Mouse (Mus musculus) ovary, adult 18-20 months (tissue): ENCODE results near the gene Ehbp1.

Experiments
- DNase-seq: peaks from one replicate; pipeline ENCODE4 v3.0.0; 2022; ENCODE audit warnings: low spot score, mixed read lengths

Ehbp1 gene

DNA sequence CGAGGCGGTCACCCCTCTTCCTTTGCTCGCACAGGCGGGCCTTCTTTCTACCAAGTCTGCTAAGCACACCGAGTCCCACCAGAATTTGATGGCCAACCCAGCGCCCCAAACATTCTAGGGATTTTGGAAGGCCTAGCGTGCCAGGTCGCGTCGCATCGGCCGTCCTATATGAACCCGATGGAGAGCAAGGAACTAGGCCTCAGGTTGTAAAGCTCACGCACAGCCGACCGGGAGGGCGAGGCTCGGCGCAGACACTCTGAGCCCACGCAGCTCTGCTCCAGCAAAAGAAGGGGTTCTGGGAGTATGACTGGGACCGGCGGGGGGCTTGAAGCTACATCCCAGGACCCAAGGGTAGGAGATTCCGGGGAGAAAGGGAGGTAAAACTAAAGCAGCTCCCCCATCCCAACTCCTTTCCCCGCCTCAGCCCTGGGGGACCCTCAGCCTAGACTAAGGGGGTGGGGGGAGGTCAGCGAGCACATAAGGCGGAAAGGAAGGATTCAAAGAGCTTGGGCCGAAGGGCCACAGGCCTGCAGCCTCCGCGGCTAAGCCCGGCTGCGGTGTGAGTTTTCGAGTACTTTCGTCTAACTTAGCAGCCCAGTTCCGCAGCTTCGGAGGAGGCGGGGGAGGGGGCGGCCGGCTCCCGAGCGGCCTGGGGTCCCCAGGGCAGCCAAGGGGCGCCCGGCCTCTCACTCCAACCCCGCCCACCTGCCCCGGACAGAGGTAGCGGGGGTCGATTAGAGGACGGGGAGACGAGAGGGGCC is 341.6 kb downstream of the Ehbp1 start:
- DNase-seq = no peak

- DNase-seq = no peak
These were observed 342.4 kb downstream of the Ehbp1 start for GRCm38 (mm10) chr11:21999396-22000315.

DNA sequence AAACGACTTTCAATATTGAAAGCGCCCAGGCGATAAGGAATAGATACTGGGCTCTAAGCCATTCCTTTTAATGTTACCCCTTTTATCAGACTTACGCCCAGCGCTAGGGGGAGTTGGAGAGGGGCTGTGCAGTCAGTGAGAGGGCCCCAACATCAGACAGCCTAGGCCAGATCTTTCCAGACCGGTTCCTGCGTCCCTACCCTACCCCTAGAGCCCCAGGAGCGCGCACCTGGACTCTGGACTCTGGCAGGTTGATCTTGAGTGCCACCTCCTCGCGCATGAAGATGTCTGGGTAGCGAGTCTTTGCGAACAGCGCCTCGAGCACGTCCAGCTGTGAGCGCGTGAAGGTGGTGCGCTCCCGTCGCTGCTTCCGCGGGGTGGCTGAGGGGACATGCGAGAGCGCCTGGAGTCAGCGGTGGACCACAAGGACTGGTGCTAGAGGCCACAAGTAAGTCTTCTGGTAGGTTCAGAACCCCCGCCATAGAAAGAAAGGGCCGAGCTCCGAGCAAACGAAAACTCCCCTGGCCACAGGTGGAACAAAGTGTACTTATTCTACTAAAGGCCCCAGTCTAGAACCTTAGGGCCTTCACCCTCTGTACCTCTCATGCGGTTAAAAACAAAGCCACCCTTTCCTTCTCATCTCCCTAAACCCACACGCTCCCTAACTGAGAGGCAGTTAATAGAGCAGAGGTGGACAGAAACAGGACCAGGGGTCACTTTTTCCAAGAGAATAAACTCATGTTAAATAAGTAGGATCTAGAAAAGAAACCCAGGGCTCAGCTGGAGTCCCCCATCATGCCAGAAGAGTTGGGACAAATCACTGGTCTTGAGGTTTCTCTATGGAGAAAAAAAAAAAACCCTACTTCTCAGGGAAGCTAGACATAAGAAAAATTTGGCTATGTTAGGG is 343.7 kb downstream of the Ehbp1 start:
- DNase-seq = no peak

DNA sequence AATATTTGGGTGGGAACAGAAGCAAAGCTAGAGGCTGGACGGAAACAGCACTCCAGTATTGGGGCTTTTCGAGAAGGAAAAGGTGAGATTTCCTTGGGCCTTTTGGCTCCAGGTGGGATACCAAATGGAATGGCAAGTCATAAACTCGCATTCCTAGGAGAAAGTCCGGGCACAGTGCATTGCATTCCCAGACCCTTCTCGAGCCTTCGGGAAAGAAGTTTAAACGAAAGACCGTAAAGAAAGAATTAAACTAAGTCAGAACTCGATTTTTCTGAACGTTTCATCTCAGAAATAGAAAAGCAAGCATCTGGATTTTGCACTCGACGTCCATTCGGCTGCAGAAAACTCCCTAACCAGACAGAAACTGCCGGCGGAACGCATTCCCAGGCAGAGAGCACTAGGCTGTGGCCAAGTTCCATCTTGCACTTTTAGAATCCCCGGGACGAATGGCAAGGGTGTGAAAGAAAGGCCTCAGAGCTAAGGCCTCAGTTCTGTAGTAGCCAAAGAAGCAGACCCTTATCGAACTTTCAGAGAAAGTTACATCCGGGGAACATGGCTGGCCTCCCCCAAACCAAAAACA is 344.4 kb downstream of the Ehbp1 start:
- no peak for DNase-seq

DNA sequence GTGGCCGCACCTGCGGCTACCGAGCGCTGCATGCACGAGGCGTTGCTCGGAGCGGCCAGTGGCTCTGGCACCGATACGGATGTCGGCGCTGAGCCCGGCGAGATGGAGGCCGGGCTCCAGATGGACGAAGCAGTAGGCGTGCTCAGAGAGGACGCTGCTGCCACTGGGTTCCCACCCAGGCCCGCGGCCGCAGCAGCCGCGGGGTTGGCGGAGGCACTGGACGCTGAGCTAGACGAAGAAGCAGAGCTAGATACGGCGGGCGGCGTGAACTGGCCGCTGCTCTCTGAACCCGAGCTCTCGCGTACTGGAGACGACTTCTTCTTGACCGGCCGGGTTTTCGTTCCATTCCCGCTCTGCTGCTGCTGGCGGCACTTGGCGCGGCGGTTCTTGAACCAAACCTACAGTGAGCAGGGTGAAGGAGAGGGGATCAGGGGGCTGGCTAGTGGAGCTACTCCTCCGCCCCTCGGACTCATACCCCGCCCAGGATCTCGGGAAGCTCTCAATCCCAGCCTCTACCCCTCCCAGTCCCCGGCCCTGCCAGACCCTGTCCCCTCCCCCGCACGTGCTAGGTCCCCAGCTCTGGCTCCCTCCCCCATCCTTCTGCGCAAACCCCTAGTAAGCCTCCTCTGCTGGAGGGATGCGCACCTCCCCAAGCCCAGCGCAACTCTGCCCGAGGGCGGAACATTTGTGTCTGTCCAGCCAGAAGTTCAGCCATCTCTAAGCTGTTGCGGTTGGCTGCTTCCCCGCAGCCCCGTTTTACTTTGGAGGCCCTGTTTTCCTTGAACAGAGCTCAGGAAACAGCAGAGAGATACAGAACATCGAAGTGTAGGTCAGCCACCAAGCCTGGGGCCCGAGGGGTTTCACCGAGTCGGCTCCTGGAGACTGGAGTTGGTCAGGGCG is 345.2 kb downstream of the Ehbp1 start:
- DNase-seq = no peak

DNA sequence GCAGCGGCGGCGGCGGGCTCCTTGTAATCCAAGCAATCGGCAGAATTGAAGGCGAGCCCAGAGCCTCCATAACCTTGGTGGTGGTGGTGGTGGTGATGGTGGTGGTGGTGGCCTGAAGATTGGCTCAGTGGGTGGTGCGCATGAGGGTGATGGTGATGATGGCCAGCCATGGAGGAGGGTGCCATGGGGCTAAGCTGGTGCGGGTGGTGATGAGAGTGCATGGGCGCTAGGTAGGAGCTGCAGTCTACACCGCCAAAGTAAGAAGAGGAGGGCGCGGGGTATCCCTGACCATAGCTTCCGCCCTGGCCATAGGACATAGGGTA is 345.8 kb downstream of the Ehbp1 start:
- no peak for DNase-seq

DNA sequence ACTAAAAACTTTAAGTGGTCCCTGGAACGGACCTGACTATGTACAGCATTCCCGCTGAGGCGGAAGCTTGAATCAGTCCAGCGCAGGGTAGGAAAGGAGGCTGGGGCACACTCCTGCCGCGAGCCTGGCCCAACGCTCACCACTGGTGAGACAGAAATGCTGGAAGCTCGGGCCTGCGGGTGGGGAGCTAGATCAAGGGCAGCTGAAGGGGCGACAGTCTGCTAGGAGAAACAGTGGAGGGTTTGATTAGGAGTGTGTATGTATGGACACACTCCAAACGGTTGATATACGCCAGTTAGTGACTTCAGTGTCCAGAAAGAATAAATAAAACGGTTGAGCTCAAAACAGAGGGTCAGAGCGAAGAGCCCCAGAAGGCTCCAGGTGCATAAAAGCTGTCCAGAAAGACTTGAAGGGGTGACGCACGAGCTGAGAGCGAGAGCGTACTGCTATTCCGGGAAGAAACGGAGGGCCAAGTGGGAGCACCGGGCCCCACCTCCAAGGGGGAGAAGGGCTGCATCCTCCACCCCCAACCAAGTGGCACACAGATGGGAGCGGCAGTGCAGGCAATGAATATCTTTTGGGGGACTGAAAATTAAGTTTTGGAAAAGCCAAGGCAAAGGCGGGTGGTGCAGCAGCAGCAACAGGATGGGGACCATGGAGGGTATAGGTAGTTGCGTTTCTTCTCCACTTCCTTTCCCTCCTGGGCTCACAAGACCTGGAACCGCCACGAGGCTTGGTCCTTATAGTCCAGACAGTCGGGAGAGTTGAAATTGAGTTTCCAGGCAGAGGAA is 346.4 kb downstream of the Ehbp1 start:
- DNase-seq = no peak

DNA sequence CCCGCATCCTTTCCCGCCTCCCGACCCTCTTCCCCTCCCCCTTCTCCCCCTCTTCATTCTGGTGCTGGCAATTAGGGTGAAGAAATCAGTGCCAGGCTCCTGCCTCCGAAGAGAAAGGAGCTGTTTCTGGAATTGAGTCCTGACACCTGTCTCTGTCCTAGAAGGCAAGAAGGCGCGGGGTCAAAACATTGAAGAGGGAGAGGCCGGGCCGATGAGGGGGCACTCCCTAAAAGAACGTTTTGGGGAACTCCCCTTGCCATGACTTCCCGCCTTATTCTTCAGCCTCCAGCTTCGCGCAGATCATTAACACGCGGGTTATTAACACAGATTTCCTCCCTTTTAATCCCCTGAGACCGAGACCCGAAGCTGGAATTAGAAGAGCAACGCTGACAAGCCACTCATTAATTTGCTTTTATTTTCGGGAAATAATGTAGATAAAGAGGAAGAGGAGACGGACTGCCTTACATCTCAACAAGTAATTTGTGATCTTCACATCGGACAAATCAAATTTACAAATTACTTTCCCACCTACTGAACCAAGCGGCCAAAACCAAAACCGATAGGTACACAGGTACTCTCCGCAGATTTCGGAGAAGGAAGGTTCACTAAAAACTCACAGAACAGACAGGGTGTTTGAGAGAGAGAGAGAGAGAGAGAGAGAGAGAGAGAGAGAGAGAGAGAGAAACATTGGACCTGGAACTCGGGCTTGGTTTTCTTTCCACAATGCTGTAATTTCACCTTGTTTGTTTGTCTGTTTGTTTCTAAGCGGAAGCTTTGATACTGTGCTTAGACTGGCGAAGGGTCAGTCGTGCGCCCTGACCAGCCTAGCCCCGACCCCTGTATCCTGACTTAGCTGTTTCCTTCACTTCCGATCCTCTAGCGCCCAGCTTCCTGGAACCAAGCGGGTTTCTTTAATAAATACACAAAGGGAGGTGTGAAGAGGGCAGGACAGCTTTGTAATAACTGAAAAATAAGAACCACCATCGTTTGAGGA is 347.4 kb downstream of the Ehbp1 start:
- no peak for DNase-seq

DNA sequence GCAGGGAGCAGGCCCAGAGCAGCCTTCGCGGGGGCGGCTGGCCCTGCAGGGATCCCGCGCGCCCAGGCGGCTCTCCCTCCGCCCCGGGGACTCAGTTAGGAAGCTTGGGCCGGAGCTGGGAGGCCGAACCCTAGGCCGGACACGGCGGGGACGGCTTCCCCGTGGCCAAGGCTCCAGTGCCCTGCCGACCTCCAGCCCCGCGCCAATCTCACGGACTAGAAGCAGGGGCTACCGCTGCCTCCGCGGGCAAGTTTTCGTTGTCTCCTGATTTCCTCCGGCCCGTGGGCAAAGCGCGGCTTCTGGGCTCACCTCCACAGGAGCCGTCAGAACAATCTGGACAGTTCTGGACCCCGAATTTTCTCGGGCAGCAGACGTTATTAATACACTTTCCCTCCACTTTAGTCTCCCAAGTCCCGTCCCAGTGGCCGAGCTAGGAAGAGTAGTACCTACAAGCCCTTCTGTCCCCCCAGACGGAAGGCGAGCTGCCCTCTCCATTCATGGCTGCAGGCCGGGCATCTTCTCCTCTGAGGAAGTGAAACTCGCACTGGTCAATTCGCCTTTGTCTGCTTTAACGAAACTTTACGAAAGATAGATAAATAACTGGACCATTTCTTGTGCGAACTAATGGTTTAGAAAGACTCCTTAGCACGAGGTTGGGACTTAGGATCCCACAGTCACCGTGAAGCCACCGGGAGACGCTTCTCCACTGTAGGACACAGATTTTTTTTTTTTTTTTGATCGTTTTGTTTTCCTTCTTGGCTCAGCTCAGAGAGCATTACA is 348.3 kb downstream of the Ehbp1 start:
- no peak for DNase-seq

DNA sequence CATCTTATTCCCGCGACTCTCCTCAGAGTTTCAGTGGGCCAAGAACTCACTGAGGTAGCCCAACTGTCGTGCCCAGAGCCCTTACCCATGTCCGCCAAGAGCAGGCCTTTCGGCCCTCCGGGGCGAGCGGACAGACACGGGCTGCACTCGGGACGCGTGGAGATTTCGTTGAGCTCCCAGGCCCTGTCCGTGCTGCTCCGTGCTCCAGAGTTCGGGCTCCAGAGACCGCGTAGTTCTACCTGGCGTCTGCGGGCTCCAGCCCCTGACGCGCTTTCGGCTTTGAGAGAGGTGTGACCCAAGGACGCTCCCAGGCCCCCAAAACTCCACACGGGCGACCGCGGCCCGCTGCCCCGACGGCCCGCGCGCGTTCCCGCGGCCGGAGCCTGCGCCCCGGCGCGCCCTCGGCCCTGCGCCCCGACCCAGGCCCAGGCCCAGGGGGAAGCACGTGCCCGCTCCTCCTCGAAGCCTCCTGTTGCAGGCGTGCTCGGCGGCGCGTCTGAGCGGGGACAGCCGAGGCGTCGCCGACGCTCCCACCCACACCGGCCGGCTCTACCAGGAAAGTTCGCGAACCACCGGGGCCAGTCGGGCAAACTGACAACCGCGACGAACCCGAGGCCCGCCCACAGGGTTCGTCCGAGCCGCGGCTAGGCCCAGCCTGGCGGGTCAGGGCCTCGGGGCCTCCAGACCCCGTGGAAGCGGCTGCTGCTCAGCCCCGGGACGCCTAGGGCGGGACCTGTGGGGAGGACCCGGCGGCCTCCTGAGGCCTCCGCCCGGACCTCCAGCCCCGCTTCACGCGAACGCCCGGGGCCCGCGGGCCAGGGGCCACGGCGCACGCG is 349.1 kb downstream of the Ehbp1 start:
- no peak for DNase-seq

DNA sequence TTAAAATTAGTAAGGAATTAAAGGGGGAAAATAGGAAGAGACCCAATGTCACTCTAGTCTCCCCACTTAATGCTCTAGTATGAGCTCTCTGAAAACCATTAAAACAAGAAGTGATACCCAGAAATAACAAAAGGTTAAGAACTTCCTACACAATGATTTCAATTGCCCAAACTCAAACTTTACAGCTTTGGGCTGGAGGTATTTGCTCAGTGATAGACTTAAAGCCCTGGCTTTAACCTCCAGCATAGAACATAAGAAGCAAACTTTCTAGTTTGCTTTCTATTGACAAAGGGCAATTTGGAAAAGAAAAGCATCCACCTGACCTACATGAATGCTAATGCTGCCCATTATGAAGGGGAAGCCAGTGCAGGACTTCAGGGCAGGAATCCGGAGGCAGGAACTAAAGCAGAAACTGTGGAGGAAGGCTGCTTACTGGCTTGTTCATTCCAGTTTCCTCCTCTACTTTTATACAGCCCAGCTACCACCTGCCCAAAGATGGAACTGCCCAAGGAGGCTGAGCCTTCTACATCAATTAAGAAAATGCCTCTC is 353.6 kb downstream of the Ehbp1 start:
- no peak for DNase-seq

DNA sequence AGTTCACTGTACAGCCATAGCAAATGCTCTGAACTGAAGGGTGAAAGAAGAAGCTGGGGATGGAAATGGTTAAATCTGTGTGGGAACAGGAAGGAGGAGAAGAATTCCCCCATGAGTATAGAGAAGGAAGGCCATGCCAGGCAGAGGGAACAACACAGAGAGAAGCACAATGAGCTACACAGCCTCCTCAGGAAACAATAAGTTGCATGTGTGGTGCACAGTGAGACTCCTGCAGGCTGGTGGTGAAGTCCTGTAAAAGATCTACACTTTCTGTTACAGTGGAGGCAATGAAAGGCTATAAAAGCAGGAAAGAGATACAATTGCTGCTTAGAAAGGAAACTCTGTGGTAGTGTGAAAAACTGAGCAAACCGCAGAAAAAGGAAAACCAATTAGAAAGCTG is 357.0 kb downstream of the Ehbp1 start:
- no peak for DNase-seq

DNA sequence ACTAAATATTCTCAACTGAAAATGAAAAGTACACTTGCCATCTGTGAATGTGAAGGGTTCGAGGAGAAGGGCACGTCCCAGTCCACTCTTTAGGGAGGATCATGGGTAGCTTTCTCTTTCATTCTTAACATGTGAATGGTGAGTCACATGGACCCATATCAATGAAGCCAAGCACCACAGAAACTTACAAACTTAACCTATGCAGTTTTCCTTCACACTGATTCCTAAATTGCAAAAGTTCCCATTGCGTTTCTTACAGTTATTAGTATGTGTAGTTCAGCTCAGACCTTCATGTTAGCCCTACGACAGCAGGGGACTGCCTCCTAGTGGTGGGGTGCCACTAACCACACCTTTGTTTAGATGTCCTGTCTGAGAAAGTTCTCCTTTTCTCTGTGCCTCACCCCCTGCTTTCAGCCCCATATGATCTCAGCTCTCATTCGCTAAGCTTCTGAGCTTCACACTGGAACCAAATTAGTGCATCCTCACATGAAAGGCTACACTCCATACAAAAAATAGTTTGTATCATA is 368.0 kb downstream of the Ehbp1 start:
- DNase-seq = no peak

DNA sequence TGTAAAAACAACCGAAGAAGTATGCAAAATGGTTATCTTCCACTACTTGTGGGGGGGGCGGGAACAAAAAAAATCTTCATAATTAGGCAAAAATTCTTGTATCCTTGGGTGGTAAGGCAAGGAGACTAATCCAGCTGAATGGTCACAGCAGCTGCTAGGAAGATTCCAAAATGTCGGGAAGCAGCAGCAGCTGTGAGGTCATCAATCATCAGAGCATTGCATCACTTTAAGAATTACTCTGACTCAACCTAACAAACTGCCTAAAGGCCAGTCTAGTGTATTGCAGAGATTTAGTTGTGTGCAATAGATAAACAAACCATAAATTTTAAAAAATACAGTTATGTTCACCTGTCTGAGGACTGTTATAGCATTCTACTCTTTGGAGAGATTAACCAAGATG is 368.5 kb downstream of the Ehbp1 start:
- DNase-seq = no peak

DNA sequence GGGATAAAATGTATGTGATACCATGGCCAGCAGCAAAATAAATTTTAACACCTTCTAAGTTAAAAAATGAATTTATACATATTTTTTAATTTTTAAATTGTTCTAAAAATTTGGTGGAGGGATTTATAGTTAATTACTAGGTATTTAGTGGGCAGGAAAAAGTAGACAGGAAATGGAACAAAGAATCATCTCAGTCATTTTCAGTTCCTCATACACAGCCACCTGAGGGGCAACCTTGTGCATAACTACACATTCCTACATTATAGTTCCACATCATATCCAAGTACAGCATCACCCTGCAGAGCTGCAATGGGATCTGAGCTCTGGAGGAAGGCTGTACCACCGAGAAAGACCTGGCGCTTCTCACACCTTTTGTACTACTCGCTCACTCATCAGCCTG is 373.2 kb downstream of the Ehbp1 start:
- DNase-seq = no peak
